Mouse (Mus musculus) c-Kit-positive CD71-positive TER-119-negative erythroid progenitor cells, embryonic 14.5 days (primary cell): ENCODE results near the gene Il17re.

Experiments used
- DNase-seq: peaks from one replicate; pipeline ENCODE4 v3.0.0-alpha.2; 2013; ENCODE audit warnings: low read depth

Gene Il17re

GRCm38 (mm10) chr6:113457952-113458534 is at the start of gene Il17re:
Gene Il17re (plus strand): TSS chr6:113458484.
- no peak for DNase-seq

- no peak for DNase-seq
These were observed 48.3 kb upstream of the Il17re start for GRCm38 (mm10) chr6:113410001-113410400.

- no peak for DNase-seq
These were observed 41.9 kb upstream of the Il17re start for GRCm38 (mm10) chr6:113416416-113416815.

- no peak for DNase-seq
These were observed 39.7 kb upstream of the Il17re start for GRCm38 (mm10) chr6:113418441-113419198.

- peak; percentile 99 for DNase-seq
These were observed 39.1 kb upstream of the Il17re start, which contains the start of gene Rpusd3 for GRCm38 (mm10) chr6:113419199-113419587. Gene Rpusd3 (minus strand): TSS chr6:113419340.

GRCm38 (mm10) chr6:113423000-113423399 is 35.3 kb upstream of the Il17re start:
- no peak for DNase-seq

- DNase-seq: no peak
These were observed 34.1 kb upstream of the Il17re start for GRCm38 (mm10) chr6:113424187-113424586.

- no peak for DNase-seq
These were observed 31.6 kb upstream of the Il17re start for GRCm38 (mm10) chr6:113426696-113427095.

GRCm38 (mm10) chr6:113427397-113427796 is 30.9 kb upstream of the Il17re start:
- no peak for DNase-seq

- DNase-seq: no peak
These were observed 30.3 kb upstream of the Il17re start for GRCm38 (mm10) chr6:113428006-113428405.

GRCm38 (mm10) chr6:113429965-113430364 is 28.3 kb upstream of the Il17re start:
- no peak for DNase-seq

GRCm38 (mm10) chr6:113430846-113431245 is 27.4 kb upstream of the Il17re start:
- no peak for DNase-seq

GRCm38 (mm10) chr6:113431801-113432200 is 26.5 kb upstream of the Il17re start:
- no peak for DNase-seq

- no peak for DNase-seq
These were observed 24.6 kb upstream of the Il17re start for GRCm38 (mm10) chr6:113433661-113434060.

GRCm38 (mm10) chr6:113434691-113435090 is 23.6 kb upstream of the Il17re start:
- no peak for DNase-seq

- no peak for DNase-seq
These were observed 22.5 kb upstream of the Il17re start, which contains the start of gene Cidec for GRCm38 (mm10) chr6:113435664-113436205. Gene Cidec (minus strand): TSS chr6:113435760.

GRCm38 (mm10) chr6:113437135-113437534 is 21.1 kb upstream of the Il17re start:
- no peak for DNase-seq

- DNase-seq: no peak
These were observed 19.4 kb upstream of the Il17re start for GRCm38 (mm10) chr6:113438721-113439430.

- no peak for DNase-seq
These were observed 17.6 kb upstream of the Il17re start for GRCm38 (mm10) chr6:113440686-113441085.

- peak; percentile 83 for DNase-seq
These were observed 17.1 kb upstream of the Il17re start for GRCm38 (mm10) chr6:113441147-113441680.

- no peak for DNase-seq
These were observed 16.2 kb upstream of the Il17re start for GRCm38 (mm10) chr6:113442087-113442441.

GRCm38 (mm10) chr6:113442442-113443090 is 15.7 kb upstream of the Il17re start, which contains the start of gene Jagn1:
Gene Jagn1 (plus strand): TSS chr6:113442569.
- DNase-seq: peak; percentile 96
